Mouse (Mus musculus): ENCODE measurements at regions not wholly inside any gene's neighbourhood (a gene's known extent, or its start where the extent isn't known, plus 50 kb on each side); places are given as distances from the start of the nearest gene placed in this dataset.

GRCm38 (mm10) chr3:18929105-18929492 lies 699.4 kb downstream of the 1700064H15Rik start:
- no peak overlapping the region for H3K4me2 ChIP-seq (ENCODE audit: insufficient read depth, low read depth, poor library complexity, severe bottlenecking)
- no peak for TF ChIP-seq MAX (IDR thresholded peaks at IDR 0.05; ENCODE audit: low read length)
- no peak for TF ChIP-seq BHLHE40 (IDR thresholded peaks at IDR 0.05; ENCODE audit: low read depth, low read length)
- TF ChIP-seq ZC3H11A (IDR thresholded peaks at IDR 0.05; ENCODE audit: low read depth, low read length) = no peak
- no peak for TF ChIP-seq RCOR1 (conservative IDR thresholded peaks at IDR 0.05; ENCODE audit: low read depth, low read length)
- no peak for TF ChIP-seq USF2 (conservative IDR thresholded peaks at IDR 0.05; ENCODE audit: low read depth, low read length)
- no peak for TF ChIP-seq E2F4 (IDR thresholded peaks at IDR 0.05; ENCODE audit: insufficient replicate concordance, low read depth, low read length)
- TF ChIP-seq SIN3A (IDR thresholded peaks at IDR 0.05; ENCODE audit: low read length) = no peak
- no peak for TF ChIP-seq EP300 (IDR thresholded peaks at IDR 0.05; ENCODE audit: low read length)
- TF ChIP-seq HCFC1 (IDR thresholded peaks at IDR 0.05; ENCODE audit: low read depth, low read length) = no peak
- TF ChIP-seq JUND (conservative IDR thresholded peaks at IDR 0.05; ENCODE audit: low read depth, low read length) = no peak
- TF ChIP-seq CHD1 (IDR thresholded peaks at IDR 0.05; ENCODE audit: low read depth, low read length) = no peak
- no peak for TF ChIP-seq TCF12 (IDR thresholded peaks at IDR 0.05; ENCODE audit: low read depth, low read length)
- TF ChIP-seq MEF2A (IDR thresholded peaks at IDR 0.05; ENCODE audit: borderline replicate concordance, low read depth, low read length) = no peak
- no peak for TF ChIP-seq MAFK (IDR thresholded peaks at IDR 0.05; ENCODE audit: insufficient replicate concordance, low read length)
- no peak for TF ChIP-seq PAX5 (IDR thresholded peaks at IDR 0.05; ENCODE audit: low read length)
- no peak for TF ChIP-seq CHD2 (IDR thresholded peaks at IDR 0.05; ENCODE audit: low read length)
- H3K4me1 ChIP-seq (ENCODE audit: control insufficient read depth in 1 of 2, insufficient read depth in 2 of 2) = no peaks in the 10 kb centered on the region
- no peak overlapping the region for H3K4me3 ChIP-seq (replicated peaks in 1 of 3; ENCODE audit: low read depth in 2 of 3, low read length in 2 of 3, poor library complexity in 1 of 3)
- H3K9ac ChIP-seq (ENCODE audit: insufficient read depth, low read depth) = no peak overlapping the region
- no peak overlapping the region for H3K27ac ChIP-seq (ENCODE audit: insufficient read depth, low read depth)
- H3K27me3 ChIP-seq (replicated peaks) = no peaks in the 10 kb centered on the region
- H3K36me3 ChIP-seq (replicated peaks in 1 of 2; ENCODE audit: control insufficient read depth in 1 of 2, insufficient read depth in 1 of 2, low read length in 1 of 2) = no peaks in the 10 kb centered on the region
- in situ Hi-C loops (cut with MboI; ENCODE audit: low pct_ligation_motif_present, low pct_unique_long_range_greater_than_20kb, low sequenced_read_pairs) = no loop called here
- H3K9me3 ChIP-seq (replicated peaks; ENCODE audit: low read length) = no peaks in the 10 kb centered on the region
- dilution Hi-C loops (cut with MboI; ENCODE audit: extremely low pct_ligation_motif_present, extremely low pct_unique_long_range_greater_than_20kb, low sequenced_read_pairs) = no loop called here
- no peak for DNase-seq (ENCODE audit: extremely low read depth)
- H3K79me2 ChIP-seq (replicated peaks; ENCODE audit: control insufficient read depth, extremely low read depth, insufficient read depth, poor library complexity, severe bottlenecking) = no peaks in the 10 kb centered on the region

DNA sequence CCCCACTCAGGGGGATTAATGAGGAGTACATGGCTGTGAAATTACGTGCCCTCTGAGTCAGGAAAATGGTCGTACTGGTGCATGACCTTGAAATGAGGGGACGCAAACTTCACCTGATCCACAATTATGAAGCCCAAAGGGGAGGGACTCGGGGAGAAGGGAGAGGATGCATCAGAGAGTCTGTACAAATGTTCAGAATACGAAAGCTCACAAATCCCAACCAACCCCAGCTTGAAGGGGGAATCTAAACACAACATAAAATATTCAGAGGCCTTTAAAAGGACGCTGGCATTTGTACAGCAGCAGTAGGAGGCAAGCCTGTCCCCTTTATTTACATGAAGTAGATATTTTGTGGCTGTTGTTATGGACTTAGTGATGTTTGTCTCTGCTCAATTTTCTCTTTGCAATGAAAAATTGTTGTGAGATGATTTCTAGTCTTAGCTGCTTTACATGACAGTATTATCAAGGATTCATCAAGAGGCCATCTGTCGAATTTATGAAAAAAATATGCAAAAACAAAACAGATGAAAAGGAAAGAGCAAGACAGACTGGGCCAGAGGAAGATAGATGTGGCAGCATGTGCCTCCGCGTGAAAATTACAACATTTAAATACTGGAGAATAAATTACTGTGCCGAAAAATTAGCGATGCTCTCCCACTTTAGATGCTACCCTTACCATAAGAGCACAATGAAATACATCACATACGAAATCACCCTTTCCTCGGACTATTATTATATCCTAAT lies 695.3 kb downstream of the 1700064H15Rik start:
- TF ChIP-seq TCF12 (IDR thresholded peaks at IDR 0.05; ENCODE audit: low read depth, low read length) = no peak
- no peak for TF ChIP-seq TBP (conservative IDR thresholded peaks at IDR 0.05; ENCODE audit: low read depth, low read length)
- no peak for TF ChIP-seq PAX5 (IDR thresholded peaks at IDR 0.05; ENCODE audit: low read length)
- TF ChIP-seq MEF2A (IDR thresholded peaks at IDR 0.05; ENCODE audit: borderline replicate concordance, low read depth, low read length) = no peak
- no peak for TF ChIP-seq JUN (IDR thresholded peaks at IDR 0.05; ENCODE audit: insufficient read depth, low read depth, low read length)
- TF ChIP-seq ETS1 (conservative IDR thresholded peaks at IDR 0.05; ENCODE audit: low read depth, low read length) = no peak
- no peak for TF ChIP-seq EP300 (IDR thresholded peaks at IDR 0.05; ENCODE audit: low read length)
- TF ChIP-seq NELFE (IDR thresholded peaks at IDR 0.05; ENCODE audit: low read depth, low read length) = no peak
- TF ChIP-seq RCOR1 (conservative IDR thresholded peaks at IDR 0.05; ENCODE audit: low read depth, low read length) = no peak
- no peak overlapping the region for H3K9ac ChIP-seq (ENCODE audit: insufficient read depth, low read depth)
- dilution Hi-C loops (cut with MboI; ENCODE audit: extremely low pct_ligation_motif_present, extremely low pct_unique_long_range_greater_than_20kb, low sequenced_read_pairs) (no loop called here), in situ Hi-C loops (cut with MboI; ENCODE audit: low pct_ligation_motif_present, low pct_unique_long_range_greater_than_20kb, low sequenced_read_pairs) (no loop called here)
- H3K4me2 ChIP-seq (ENCODE audit: insufficient read depth, low read depth, poor library complexity, severe bottlenecking) = no peak overlapping the region
- no peaks in the 10 kb centered on the region for H3K36me3 ChIP-seq (replicated peaks in 1 of 2; ENCODE audit: control insufficient read depth in 1 of 2, insufficient read depth in 1 of 2, low read length in 1 of 2)
- no peaks in the 10 kb centered on the region for H3K27me3 ChIP-seq (replicated peaks)
- DNase-seq (ENCODE audit: extremely low read depth) = no peak
- no peaks in the 10 kb centered on the region for H3K4me1 ChIP-seq (ENCODE audit: control insufficient read depth in 1 of 2, insufficient read depth in 2 of 2)
- H3K79me2 ChIP-seq (replicated peaks; ENCODE audit: control insufficient read depth, extremely low read depth, insufficient read depth, poor library complexity, severe bottlenecking) = no peaks in the 10 kb centered on the region
- H3K27ac ChIP-seq (ENCODE audit: insufficient read depth, low read depth) = no peak overlapping the region
- H3K4me3 ChIP-seq (replicated peaks in 1 of 3; ENCODE audit: low read depth in 2 of 3, low read length in 2 of 3, poor library complexity in 1 of 3) = no peak overlapping the region
- no peaks in the 10 kb centered on the region for H3K9me3 ChIP-seq (replicated peaks; ENCODE audit: low read length)

Data from CH12.LX (cell line).